Mouse (Mus musculus) heart, adult 18-20 months (tissue): ENCODE results near the gene Entpd1. TPM values are rescaled to one million over a fixed set of nuclear protein-coding genes. Genes with fewer than 3 reads are reported as not detected.

Source experiments
- DNase-seq, 2 experiments: peaks; one replicate each; pipeline ENCODE4 v3.0.0; 2021 to 2022; ENCODE audit warnings: mixed read lengths in 1 of 2
- total RNA-seq, 2 experiments: library from RNA; stranded (reverse); gene quantifications; 2 replicates each; pipeline ENCODE4 v1.2.3; 2021

Entpd1 gene
- total RNA-seq, 2 experiments from 2014 or later: 21.1 to 22.2 TPM

- no peak for DNase-seq
Observed at GRCm38 (mm10) chr19:40665778-40666177, 53.6 kb downstream of the Entpd1 start.

GRCm38 (mm10) chr19:40667111-40667510 is 54.9 kb downstream of the Entpd1 start:
- no peak for DNase-seq

- no peak for DNase-seq
Observed at GRCm38 (mm10) chr19:40675329-40675728, 63.2 kb downstream of the Entpd1 start.

- no peak for DNase-seq
Observed at GRCm38 (mm10) chr19:40678087-40678486, 65.9 kb downstream of the Entpd1 start.

- peak; percentile 77 to 88 for DNase-seq
Observed at GRCm38 (mm10) chr19:40678532-40679307, 66.6 kb downstream of the Entpd1 start.

- DNase-seq: no peak
Observed at GRCm38 (mm10) chr19:40679632-40680031, 67.5 kb downstream of the Entpd1 start.

- no peak for DNase-seq
Observed at GRCm38 (mm10) chr19:40684124-40684523, 72.0 kb downstream of the Entpd1 start.

- DNase-seq: no peak
Observed at GRCm38 (mm10) chr19:40684566-40684965, 72.4 kb downstream of the Entpd1 start.

- peak in 1 of 2 experiments; percentile 62 for DNase-seq
Observed at GRCm38 (mm10) chr19:40687291-40687927, 75.2 kb downstream of the Entpd1 start.

- DNase-seq: peak in 1 of 2 experiments; percentile 24
Observed at GRCm38 (mm10) chr19:40693201-40693600, 81.0 kb downstream of the Entpd1 start.

- peak in 1 of 2 experiments; percentile 17 for DNase-seq
Observed at GRCm38 (mm10) chr19:40696116-40696515, 84.0 kb downstream of the Entpd1 start.

- peak; percentile 57 to 83 for DNase-seq
Observed at GRCm38 (mm10) chr19:40698103-40698853, 86.1 kb downstream of the Entpd1 start.

GRCm38 (mm10) chr19:40699816-40700215 is 87.7 kb downstream of the Entpd1 start:
- DNase-seq: no peak

GRCm38 (mm10) chr19:40702406-40702805 is 90.2 kb downstream of the Entpd1 start:
- peak; percentile 33 to 37 for DNase-seq

- no peak for DNase-seq
Observed at GRCm38 (mm10) chr19:40712889-40713628, 100.9 kb downstream of the Entpd1 start.

GRCm38 (mm10) chr19:40714700-40715099 is 102.5 kb downstream of the Entpd1 start:
- DNase-seq: no peak

- DNase-seq: peak; percentile 39 to 74
Observed at GRCm38 (mm10) chr19:40716981-40717380, 104.8 kb downstream of the Entpd1 start.

- no peak for DNase-seq
Observed at GRCm38 (mm10) chr19:40719439-40720105, 107.4 kb downstream of the Entpd1 start.

- DNase-seq: no peak
Observed at GRCm38 (mm10) chr19:40720381-40720780, 108.2 kb downstream of the Entpd1 start.

- DNase-seq: peak; percentile 58 to 80
Observed at GRCm38 (mm10) chr19:40722137-40723038, 110.2 kb downstream of the Entpd1 start.
